Mouse (Mus musculus) forebrain, embryonic 15.5 days (tissue): ENCODE measurements around the gene Mgam. TPM values are rescaled to one million over a fixed set of nuclear protein-coding genes. Genes with fewer than 3 reads are reported as not detected.
"Not testable (repeated sequence)": the region's sequence is repeated elsewhere in the genome, so short reads cannot be mapped to it uniquely, and the experiment has no call there.

Experiments
- ATAC-seq: fragments of 200-750 bp; cut with Nextera tagmentation; replicated peaks from 2 replicates; pipeline ENCODE4 v1.8.0; 2017; ENCODE audit warnings: mild to moderate bottlenecking, moderate TSS enrichment, moderate library complexity
- H3K27ac ChIP-seq: fragments of 300-500 bp; sonication (generic); replicated peaks from 2 replicates; pipeline ENCODE4 v1.5.1; 2015; ENCODE audit warnings: mild to moderate bottlenecking, inconsistent platforms
- H3K27me3 ChIP-seq: fragments of 300-500 bp; sonication (generic); 2 replicates; pipeline ENCODE4 v1.6.1; 2015; ENCODE audit warnings: inconsistent platforms
- H3K36me3 ChIP-seq: fragments of 300-500 bp; sonication (generic); 2 replicates; pipeline ENCODE4 v1.6.1; 2015; ENCODE audit warnings: mild to moderate bottlenecking, inconsistent platforms
- H3K4me1 ChIP-seq: fragments of 300-500 bp; sonication (generic); 2 replicates; pipeline ENCODE4 v1.6.1; 2015; ENCODE audit warnings: inconsistent platforms
- H3K4me2 ChIP-seq: fragments of 300-500 bp; sonication (generic); replicated peaks from 2 replicates; pipeline ENCODE4 v1.6.1; 2015; ENCODE audit warnings: mild to moderate bottlenecking, inconsistent platforms
- H3K4me3 ChIP-seq: fragments of 300-500 bp; sonication (generic); 2 replicates; pipeline ENCODE4 v1.5.1; 2015; ENCODE audit warnings: mild to moderate bottlenecking, inconsistent platforms
- H3K9ac ChIP-seq: fragments of 300-500 bp; sonication (generic); replicated peaks from 2 replicates; pipeline ENCODE4 v1.6.1; 2015; ENCODE audit warnings: mild to moderate bottlenecking, inconsistent platforms
- H3K9me3 ChIP-seq: fragments of 300-500 bp; sonication (generic); 2 replicates; pipeline ENCODE4 v1.6.1; 2016; ENCODE audit warnings: inconsistent platforms
- WGBS: fragments of 180-500 bp; shearing (Covaris S2); methylation state at CpG from one replicate; pipeline ENCODE4 v1.1.7; 2015; ENCODE audit warnings: mixed read lengths; 5-methylcytosine and 5-hydroxymethylcytosine counted together
- polyA plus RNA-seq: library from polyadenylated mRNA; unstranded; fragments of >200 nt; fragmentation: Nextera tagmentation; extraction: Ambion mirVana; gene quantifications from 2 replicates; pipeline ENCODE4 v1.2.1, GENCODE M21; 2015

Mgam gene
- polyA plus RNA-seq, result not detected in 2 replicates

GRCm38 (mm10) chr6:40628406-40629000 is at the start of gene Mgam:
Gene Mgam (plus strand): TSS chr6:40628831.
- H3K4me2 ChIP-seq, result no peak within 1 kb of the TSS
- 86% methylated on average over 8 of the region's 8 CpGs for WGBS
- no peak within 1 kb of the TSS for H3K4me3 ChIP-seq
- no peak within 1 kb of the TSS for H3K27ac ChIP-seq
- no peaks in the 10 kb centered on the region for H3K36me3 ChIP-seq
- H3K9me3 ChIP-seq, result no peaks in the 10 kb centered on the region
- H3K9ac ChIP-seq, result no peak within 1 kb of the TSS
- H3K27me3 ChIP-seq, result no peaks in the 10 kb centered on the region
- H3K4me1 ChIP-seq, result no peaks in the 10 kb centered on the region
- ATAC-seq, result no peak

DNA sequence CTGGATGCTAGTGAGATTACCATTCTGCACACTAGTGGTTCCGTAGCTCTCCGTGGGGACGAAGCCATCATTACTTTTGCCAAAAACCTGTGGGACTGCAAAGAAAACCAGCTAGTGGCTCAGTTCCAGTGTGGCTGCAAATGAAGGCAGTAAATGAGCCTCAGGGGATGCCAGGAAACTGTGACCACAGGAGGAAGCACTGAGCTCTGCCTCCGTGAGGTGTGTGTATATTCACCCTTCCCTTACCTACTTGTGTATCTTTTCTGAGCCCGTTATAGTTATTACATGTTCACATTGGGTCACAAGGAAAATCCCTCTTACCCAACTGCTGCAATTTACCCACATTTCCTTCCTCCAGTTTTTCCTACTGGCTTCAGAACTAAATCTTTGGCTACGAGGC is 44.3 kb upstream of the Mgam start:
- Histone ChIP-seq H3K9me3 (no peaks in the 10 kb centered on the region), H3K4me2 (no peak overlapping the region), H3K27me3 (no peaks in the 10 kb centered on the region), H3K4me1 (no peaks in the 10 kb centered on the region), H3K27ac (no peak overlapping the region), H3K36me3 (no peaks in the 10 kb centered on the region), H3K4me3 (no peak overlapping the region), H3K9ac (no peak overlapping the region)
- 77% methylated on average over 6 of the region's 6 CpGs for WGBS
- ATAC-seq, result no peak

GRCm38 (mm10) chr6:40585645-40586044 is 43.0 kb upstream of the Mgam start, which contains the start of gene Clec5a:
Gene Clec5a (minus strand): TSS chr6:40585821.
- Histone ChIP-seq H3K9me3 (no peaks in the 10 kb centered on the region), H3K4me1 (no peaks in the 10 kb centered on the region), H3K9ac (no peak within 1 kb of the TSS), H3K4me3 (no peak within 1 kb of the TSS), H3K27me3 (no peaks in the 10 kb centered on the region), H3K36me3 (no peaks in the 10 kb centered on the region), H3K27ac (no peak within 1 kb of the TSS), H3K4me2 (no peak within 1 kb of the TSS)
- ATAC-seq, result no peak
- WGBS, result 88% methylated on average over 5 of the region's 5 CpGs

DNA sequence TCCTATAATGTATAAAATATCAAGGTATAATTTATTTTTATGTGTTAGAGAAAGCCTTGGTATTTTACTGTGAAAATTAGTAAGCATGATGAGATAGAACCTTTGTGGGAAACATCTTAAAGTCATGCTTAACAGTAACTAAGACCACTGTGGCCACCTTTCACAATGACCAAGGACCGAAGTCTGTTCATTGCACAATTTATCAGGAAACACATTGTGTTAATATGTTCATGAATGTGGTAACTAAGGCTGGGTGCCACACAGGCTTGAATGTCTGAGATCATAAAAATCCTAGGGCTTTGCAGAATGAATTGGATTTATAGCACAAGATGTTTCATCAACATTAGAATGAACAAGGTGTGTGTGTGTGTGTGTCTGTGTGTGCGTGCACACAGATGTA is 40.3 kb upstream of the Mgam start:
- Histone ChIP-seq H3K9ac (no peak overlapping the region), H3K4me3 (no peak overlapping the region), H3K9me3 (no peaks in the 10 kb centered on the region), H3K27ac (no peak overlapping the region), H3K36me3 (no peaks in the 10 kb centered on the region), H3K4me2 (no peak overlapping the region), H3K4me1 (no peaks in the 10 kb centered on the region), H3K27me3 (no peaks in the 10 kb centered on the region)
- WGBS, result 98% methylated on average over 2 of the region's 2 CpGs
- ATAC-seq, result no peak

GRCm38 (mm10) chr6:40594804-40595550 is 33.7 kb upstream of the Mgam start:
- no peak overlapping the region for H3K4me2 ChIP-seq
- no peaks in the 10 kb centered on the region for H3K4me1 ChIP-seq
- no peaks in the 10 kb centered on the region for H3K36me3 ChIP-seq
- H3K9ac ChIP-seq, result no peak overlapping the region
- 77% methylated on average over 3 of the region's 3 CpGs for WGBS
- no peak for ATAC-seq
- H3K27me3 ChIP-seq, result no peaks in the 10 kb centered on the region
- H3K27ac ChIP-seq, result no peak overlapping the region
- H3K9me3 ChIP-seq, result no peaks in the 10 kb centered on the region
- H3K4me3 ChIP-seq, result no peak overlapping the region

- 27% methylated on average over 4 of the region's 4 CpGs for WGBS
- not testable (repeated sequence) for H3K4me1 ChIP-seq, ATAC-seq, H3K27me3 ChIP-seq, H3K4me2 ChIP-seq, H3K36me3 ChIP-seq, H3K4me3 ChIP-seq, H3K27ac ChIP-seq, H3K9ac ChIP-seq, H3K9me3 ChIP-seq
Measured at GRCm38 (mm10) chr6:40598546-40598945, 30.1 kb upstream of the Mgam start.

DNA sequence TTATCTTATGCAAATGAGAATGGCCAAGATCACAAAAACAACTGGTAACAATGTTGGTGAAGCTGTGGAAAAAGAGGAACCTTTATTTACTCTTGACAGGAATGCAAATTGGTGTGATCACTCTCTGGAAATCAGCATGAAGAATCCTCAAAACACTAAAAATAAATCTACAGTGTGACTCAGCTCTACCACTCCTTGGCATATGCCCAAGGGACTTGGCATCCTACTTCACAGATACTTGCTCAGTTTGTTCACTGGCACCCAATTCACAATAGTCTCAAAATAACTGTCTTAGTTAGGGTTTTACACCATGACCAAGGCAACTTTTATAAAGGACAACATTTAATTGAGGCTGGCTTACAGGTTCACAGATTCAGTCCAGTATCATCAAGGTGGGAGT is 21.2 kb upstream of the Mgam start:
- Histone ChIP-seq H3K9me3 (no peaks in the 10 kb centered on the region), H3K9ac (no peak overlapping the region), H3K4me2 (no peak overlapping the region), H3K4me1 (peaks cover 6% of the 10 kb centered on the region; the same call in 1 of the 2 replicates), H3K36me3 (no peaks in the 10 kb centered on the region), H3K27ac (no peak overlapping the region), H3K27me3 (no peaks in the 10 kb centered on the region), H3K4me3 (no peak overlapping the region)
- ATAC-seq, result no peak

GRCm38 (mm10) chr6:40610244-40610643 is 18.4 kb upstream of the Mgam start:
- no peaks in the 10 kb centered on the region for H3K36me3 ChIP-seq
- H3K27me3 ChIP-seq, result no peaks in the 10 kb centered on the region
- peak; percentile 91 for ATAC-seq
- H3K9me3 ChIP-seq, result no peaks in the 10 kb centered on the region
- no peak overlapping the region for H3K4me3 ChIP-seq
- H3K4me1 ChIP-seq, result peaks cover 6% of the 10 kb centered on the region; the same call in 1 of the 2 replicates
- WGBS, result 34% methylated on average over 8 of the region's 8 CpGs
- no peak overlapping the region for H3K4me2 ChIP-seq
- H3K27ac ChIP-seq, result peak overlapping the region; percentile 62
- H3K9ac ChIP-seq, result no peak overlapping the region

- no peak within 1 kb of the TSS for H3K4me3 ChIP-seq
- H3K4me1 ChIP-seq, result peaks cover 6% of the 10 kb centered on the region; the same call in 1 of the 2 replicates
- H3K27ac ChIP-seq, result no peak within 1 kb of the TSS
- no peaks in the 10 kb centered on the region for H3K27me3 ChIP-seq
- H3K9me3 ChIP-seq, result no peaks in the 10 kb centered on the region
- no peak within 1 kb of the TSS for H3K9ac ChIP-seq
- H3K4me2 ChIP-seq, result no peak within 1 kb of the TSS
- no peaks in the 10 kb centered on the region for H3K36me3 ChIP-seq
- 88% methylated on average over 4 of the region's 4 CpGs for WGBS
- ATAC-seq, result no peak
Measured at GRCm38 (mm10) chr6:40613260-40613852, 15.3 kb upstream of the Mgam start, which contains the start of gene Tas2r138. Gene Tas2r138 (minus strand): TSS chr6:40613310.

GRCm38 (mm10) chr6:40617965-40618364 is 10.7 kb upstream of the Mgam start:
- no peaks in the 10 kb centered on the region for H3K27me3 ChIP-seq
- no peak overlapping the region for H3K27ac ChIP-seq
- H3K4me3 ChIP-seq, result no peak overlapping the region
- peak; percentile 67; the same call in 1 of the 2 replicates for ATAC-seq
- 13% methylated on average over 2 of the region's 2 CpGs for WGBS
- H3K4me1 ChIP-seq, result no peaks in the 10 kb centered on the region
- no peak overlapping the region for H3K4me2 ChIP-seq
- H3K9me3 ChIP-seq, result no peaks in the 10 kb centered on the region
- no peak overlapping the region for H3K9ac ChIP-seq
- no peaks in the 10 kb centered on the region for H3K36me3 ChIP-seq

- H3K27ac ChIP-seq, result no peak overlapping the region
- H3K27me3 ChIP-seq, result no peaks in the 10 kb centered on the region
- no peak overlapping the region for H3K4me2 ChIP-seq
- no peak overlapping the region for H3K4me3 ChIP-seq
- H3K36me3 ChIP-seq, result no peaks in the 10 kb centered on the region
- H3K4me1 ChIP-seq, result no peaks in the 10 kb centered on the region
- whole genome bisulfite sequencing, result 50% methylated on average over 1 of the region's 1 CpGs
- ATAC-seq, result no peak
- H3K9me3 ChIP-seq, result no peaks in the 10 kb centered on the region
- no peak overlapping the region for H3K9ac ChIP-seq
Measured at GRCm38 (mm10) chr6:40626111-40626510, 2.5 kb upstream of the Mgam start.

GRCm38 (mm10) chr6:40634640-40635071 is 6.0 kb downstream of the Mgam start:
- Histone ChIP-seq H3K4me1 (no peaks in the 10 kb centered on the region), H3K4me3 (no peak overlapping the region), H3K27ac (no peak overlapping the region), H3K9ac (no peak overlapping the region), H3K4me2 (no peak overlapping the region), H3K36me3 (no peaks in the 10 kb centered on the region), H3K9me3 (no peaks in the 10 kb centered on the region), H3K27me3 (no peaks in the 10 kb centered on the region)
- 0 out of 2 replicates have a peak, but pooled peaks have one; percentile 23 for ATAC-seq
- whole genome bisulfite sequencing, result 24% methylated on average over 1 of the region's 1 CpGs
